Mouse (Mus musculus) bone marrow, adult 2 months (tissue): ENCODE measurements at regions not wholly inside any gene's neighbourhood (a gene's known extent, or its start where the extent isn't known, plus 50 kb on each side); places are given as distances from the start of the nearest gene placed in this dataset.

Experiments used
- CTCF ChIP-seq: fragments of 200-500 bp; IDR thresholded peaks from 2 replicates; pipeline ENCODE4 v1.5.1; 2011; ENCODE audit warnings: low read length, control low read depth; ENCODE audit not compliant: control insufficient read depth, insufficient read depth
- POLR2A ChIP-seq: fragments of 200-500 bp; IDR thresholded peaks from 2 replicates; pipeline ENCODE4 v1.6.1; 2011; ENCODE audit warnings: low read depth, mild to moderate bottlenecking, control low read depth, low read length, borderline replicate concordance; ENCODE audit not compliant: control insufficient read depth

DNA sequence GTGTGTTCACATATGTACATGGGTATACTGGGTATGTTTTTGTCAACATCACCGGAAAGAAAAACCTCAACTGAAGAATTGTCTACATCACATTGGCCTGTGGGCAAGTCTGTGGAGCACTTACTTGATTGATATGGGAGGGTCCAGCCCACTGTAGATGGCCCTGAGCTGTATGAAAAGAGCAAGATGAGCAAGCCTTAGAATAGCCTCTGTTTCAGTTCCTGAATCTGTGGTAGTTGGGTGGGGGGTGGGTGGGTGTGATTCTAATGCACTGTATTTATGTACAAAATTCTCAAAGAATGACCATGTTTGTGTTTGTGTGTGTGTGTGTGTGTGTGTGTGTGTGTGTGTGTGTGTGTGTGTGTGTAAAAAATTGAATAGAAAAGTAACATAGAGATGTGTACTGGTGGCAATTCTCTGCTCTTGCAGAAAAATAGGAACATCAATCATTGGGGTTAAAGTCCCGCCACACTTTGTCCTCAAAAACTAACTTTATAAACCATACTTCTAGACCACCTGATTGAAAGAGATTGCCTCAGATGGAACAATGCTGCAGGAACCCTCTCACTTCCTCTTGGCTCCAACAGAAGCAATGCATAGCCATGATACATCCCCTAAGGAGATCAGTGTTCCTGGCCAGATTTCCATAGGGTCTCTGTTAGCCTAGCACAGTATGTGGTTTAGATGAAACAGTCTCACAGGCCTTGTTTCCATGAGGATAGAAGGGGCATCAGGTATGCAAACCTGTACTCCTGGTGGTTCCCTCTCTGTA lies 484.3 kb upstream of the Gcfc2 start:
- TF ChIP-seq POLR2A (no peak), CTCF (no peak)
